Mouse (Mus musculus) heart, embryonic 15.5 days (tissue): ENCODE results near the gene Surf2. TPM values are rescaled to one million over a fixed set of nuclear protein-coding genes. Genes with fewer than 3 reads are reported as not detected.

ENCODE experiments used
- ATAC-seq: fragments of 200-750 bp; cut with Nextera tagmentation; replicated peaks from 2 replicates; pipeline ENCODE4 v1.8.0; 2017; ENCODE audit warnings: low read depth, moderate TSS enrichment; ENCODE audit not compliant: insufficient number of reproducible peaks, insufficient read depth, low FRiP score
- H3K27ac ChIP-seq: fragments of 300-500 bp; sonication (generic); 2 replicates; pipeline ENCODE4 v1.5.1; 2015; ENCODE audit warnings: mild to moderate bottlenecking, inconsistent platforms
- H3K27me3 ChIP-seq: fragments of 300-500 bp; sonication (generic); 2 replicates; pipeline ENCODE4 v1.6.1; 2015; ENCODE audit warnings: inconsistent platforms
- H3K36me3 ChIP-seq: fragments of 300-500 bp; sonication (generic); 2 replicates; pipeline ENCODE4 v1.6.1; 2015; ENCODE audit warnings: mild to moderate bottlenecking, inconsistent platforms
- H3K4me1 ChIP-seq: fragments of 300-500 bp; sonication (generic); replicated peaks from 2 replicates; pipeline ENCODE4 v1.6.1; 2015; ENCODE audit warnings: inconsistent platforms
- H3K4me2 ChIP-seq: fragments of 300-500 bp; sonication (generic); 2 replicates; pipeline ENCODE4 v1.6.1; 2015; ENCODE audit warnings: inconsistent platforms, mild to moderate bottlenecking, moderate library complexity
- H3K4me3 ChIP-seq: fragments of 300-500 bp; sonication (generic); 2 replicates; pipeline ENCODE4 v1.5.1; 2015; ENCODE audit warnings: mild to moderate bottlenecking, inconsistent platforms
- H3K9ac ChIP-seq: fragments of 300-500 bp; sonication (generic); 2 replicates; pipeline ENCODE4 v1.6.1; 2015; ENCODE audit warnings: mild to moderate bottlenecking, inconsistent platforms
- H3K9me3 ChIP-seq: fragments of 300-500 bp; sonication (generic); replicated peaks from 2 replicates; pipeline ENCODE4 v1.6.1; 2016; ENCODE audit warnings: inconsistent platforms
- WGBS: fragments of 180-500 bp; shearing (Covaris S2); methylation state at CpG from one replicate; pipeline ENCODE4 v1.1.7; 2015; ENCODE audit warnings: mixed read lengths; 5-methylcytosine and 5-hydroxymethylcytosine counted together
- polyA plus RNA-seq: library from polyadenylated mRNA; unstranded; fragments of >200 nt; fragmentation: Nextera tagmentation; extraction: Ambion mirVana; gene quantifications from 2 replicates; pipeline ENCODE4 v1.2.1, GENCODE M21; 2015

Surf2 gene
- polyA plus RNA-seq, 1 experiment from 2014 or later = 28.9 TPM

GRCm38 (mm10) chr2:26967262-26967661, 51.1 kb downstream of the Surf2 start:
- H3K36me3 ChIP-seq = no peaks in the 10 kb centered on the region
- WGBS = 73% methylated on average over 2 of the region's 2 CpGs
- ATAC-seq = no peak

More at GRCm38 (mm10) chr2:26967262-26967661, 51.1 kb downstream of the Surf2 start:
- Histone ChIP-seq H3K9me3 (no peaks in the 10 kb centered on the region), H3K4me3 (no peak overlapping the region), H3K9ac (no peak overlapping the region), H3K27me3 (no peaks in the 10 kb centered on the region), H3K27ac (no peak overlapping the region), H3K4me2 (no peak overlapping the region), H3K4me1 (peaks cover 15% of the 10 kb centered on the region)

Other genes starting within 250 kb of the Surf2 start
- gene Lcn4, start 245.1 kb upstream of the Surf2 start, polyA plus RNA-seq = not detected in 2 replicates
- gene Abo, start 51.4 kb upstream of the Surf2 start, polyA plus RNA-seq = not detected in 2 replicates
- 13.5 and 15.9 TPM in 2 replicates for gene Surf6, start 13.5 kb upstream of the Surf2 start, polyA plus RNA-seq
- 35.2 and 43.8 TPM in 2 replicates for gene Med22, start 5.7 kb upstream of the Surf2 start, polyA plus RNA-seq
- 314 and 345 TPM in 2 replicates for gene Rpl7a, start 5.6 kb upstream of the Surf2 start, polyA plus RNA-seq
- gene Surf1, start 163 bp downstream of the Surf2 start, polyA plus RNA-seq = 44.6 and 45.3 TPM in 2 replicates
- gene Surf4, start 17.6 kb downstream of the Surf2 start, polyA plus RNA-seq = 157 and 192 TPM in 2 replicates
- gene Stkld1, start 17.7 kb downstream of the Surf2 start, polyA plus RNA-seq = 0.10 and 0.11 TPM in 2 replicates
- 23.6 and 29.7 TPM in 2 replicates for gene Rexo4, start 48.0 kb downstream of the Surf2 start, polyA plus RNA-seq
- not detected in 2 replicates for gene Adamts13, start 57.0 kb downstream of the Surf2 start, polyA plus RNA-seq
- 35.4 and 48.3 TPM in 2 replicates for gene Cacfd1, start 93.6 kb downstream of the Surf2 start, polyA plus RNA-seq
- 0.26 and 0.57 TPM in 2 replicates for gene Slc2a6, start 111.6 kb downstream of the Surf2 start, polyA plus RNA-seq
- 0.18 and 0.42 TPM in 2 replicates for gene Mymk, start 155.8 kb downstream of the Surf2 start, polyA plus RNA-seq
- gene Adamtsl2, start 163.0 kb downstream of the Surf2 start, polyA plus RNA-seq = 12.3 and 13.8 TPM in 2 replicates
- 0.39 and 0.67 TPM in 2 replicates for gene Fam163b, start 226.1 kb downstream of the Surf2 start, polyA plus RNA-seq
- gene Dbh, start 248.9 kb downstream of the Surf2 start, polyA plus RNA-seq = 0.60 and 6.5 TPM in 2 replicates